Mouse (Mus musculus) stomach, postnatal 0 days (tissue): ENCODE data around the gene Dact2. TPM values are rescaled to one million over a fixed set of nuclear protein-coding genes. Genes with fewer than 3 reads are reported as not detected.

Experiments used
- ATAC-seq: fragments of 200-750 bp; cut with Nextera tagmentation; 2 replicates; pipeline ENCODE4 v1.8.0; 2017; ENCODE audit not compliant: low FRiP score, low TSS enrichment
- DNase-seq: peaks from one replicate; pipeline ENCODE4 v3.0.0-alpha.2; 2016; ENCODE audit warnings: low spot score
- H3K27ac ChIP-seq: fragments of 300-500 bp; sonication (generic); replicated peaks from 2 replicates; pipeline ENCODE4 v1.5.1; 2014; ENCODE audit warnings: mild to moderate bottlenecking, control low read depth
- H3K27me3 ChIP-seq: fragments of 300-500 bp; sonication (generic); 2 replicates; pipeline ENCODE4 v1.6.1; 2014; ENCODE audit warnings: low read length; ENCODE audit not compliant: control insufficient read depth, insufficient read depth
- H3K36me3 ChIP-seq: fragments of 300-500 bp; sonication (generic); 2 replicates; pipeline ENCODE4 v1.6.1; 2014; ENCODE audit warnings: low read length, mixed read lengths; ENCODE audit not compliant: control insufficient read depth, insufficient read depth
- H3K4me1 ChIP-seq: fragments of 300-500 bp; sonication (generic); replicated peaks from 2 replicates; pipeline ENCODE4 v1.6.1; 2014; ENCODE audit warnings: antibody characterized with exemption; ENCODE audit not compliant: control insufficient read depth, insufficient read depth
- H3K4me2 ChIP-seq: fragments of 300-500 bp; sonication (generic); replicated peaks from 2 replicates; pipeline ENCODE4 v1.6.1; 2014; ENCODE audit warnings: low read depth, mild to moderate bottlenecking, control low read depth, moderate library complexity
- H3K4me3 ChIP-seq: fragments of 300-500 bp; sonication (generic); 2 replicates; pipeline ENCODE4 v1.5.1; 2014; ENCODE audit warnings: low read depth, low read length, control low read depth
- H3K9ac ChIP-seq: fragments of 300-500 bp; sonication (generic); 2 replicates; pipeline ENCODE4 v1.6.1; 2014; ENCODE audit warnings: mild to moderate bottlenecking, low read length, control low read depth, mixed read lengths
- H3K9me3 ChIP-seq: fragments of 300-500 bp; sonication (generic); 2 replicates; pipeline ENCODE4 v1.6.1; 2016; ENCODE audit warnings: low read length; ENCODE audit not compliant: control insufficient read depth
- CTCF ChIP-seq: IDR thresholded peaks from 2 replicates; pipeline ENCODE4 v1.5.1; 2016; ENCODE audit warnings: antibody characterized with exemption, low read depth, mild to moderate bottlenecking, moderate library complexity
- EP300 ChIP-seq: optimal IDR thresholded peaks from 2 replicates; pipeline ENCODE3; 2016; ENCODE audit warnings: antibody characterized with exemption
- WGBS: fragments of 180-500 bp; shearing (Covaris S2); extraction: QIAGEN DNeasy Blood & Tissue Kit; methylation state at CpG from one replicate; pipeline ENCODE4 v1.1.7; 2014; 5-methylcytosine and 5-hydroxymethylcytosine counted together
- polyA plus RNA-seq: library from polyadenylated mRNA; unstranded; fragments of >200 nt; fragmentation: Nextera tagmentation; extraction: Ambion mirVana; gene quantifications from 2 replicates; pipeline ENCODE4 v1.2.1, GENCODE M21; 2015

Dact2 gene
- polyA plus RNA-seq, 1 experiment from 2014 or later = 1.8 TPM

DNA sequence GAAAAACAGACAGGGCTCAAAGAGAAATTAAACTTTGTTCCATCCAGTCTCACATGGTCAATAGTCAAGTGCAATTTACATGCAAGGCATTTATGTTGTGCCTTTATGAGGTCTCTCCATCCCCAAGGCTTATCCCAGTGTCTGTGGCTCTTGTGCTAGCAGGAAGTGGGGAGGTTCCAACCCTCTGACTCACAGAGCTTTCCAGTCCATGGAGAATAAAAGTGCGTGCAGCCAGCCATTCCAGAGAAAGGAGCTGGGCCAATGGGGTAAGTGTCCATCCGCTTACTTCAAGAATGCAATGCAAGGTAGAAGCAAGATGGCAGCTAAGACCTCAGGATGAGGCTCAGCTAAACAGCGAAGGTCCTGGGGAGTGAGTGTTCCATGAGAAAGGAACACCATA is 43.3 kb downstream of the Dact2 start:
- no peak overlapping the region for H3K27ac ChIP-seq
- H3K9ac ChIP-seq = no peak overlapping the region
- no peaks in the 10 kb centered on the region for H3K36me3 ChIP-seq
- no peak for ATAC-seq
- no peaks in the 10 kb centered on the region for H3K27me3 ChIP-seq
- H3K4me1 ChIP-seq = no peaks in the 10 kb centered on the region
- no peaks in the 10 kb centered on the region for H3K9me3 ChIP-seq
- no peak for TF ChIP-seq EP300
- TF ChIP-seq CTCF = no peak
- DNase-seq = no peak
- 90% methylated on average over 3 of the region's 3 CpGs for WGBS
- no peak overlapping the region for H3K4me3 ChIP-seq
- no peak overlapping the region for H3K4me2 ChIP-seq

DNA sequence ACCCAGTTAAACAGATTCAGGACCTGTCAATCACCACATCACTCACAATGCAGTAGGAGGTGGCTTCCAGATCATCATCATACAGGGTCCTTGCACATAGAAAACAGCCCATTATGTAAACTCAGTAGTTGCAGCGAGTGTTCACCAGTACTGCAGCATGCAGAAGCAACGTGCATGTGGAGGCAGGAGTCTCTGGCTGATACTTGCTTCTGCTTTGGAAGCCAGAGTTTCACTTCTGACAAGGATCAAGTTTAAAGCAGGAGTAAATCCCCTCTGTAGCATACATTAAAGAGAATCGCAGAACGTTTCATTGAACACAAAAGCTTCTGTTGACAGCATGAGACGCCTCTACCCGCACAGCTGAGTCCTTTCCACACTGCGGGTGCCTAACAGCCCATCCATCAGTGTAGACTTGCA is 46.3 kb downstream of the Dact2 start:
- ATAC-seq = no peak
- DNase-seq = no peak
- no peak for TF ChIP-seq EP300
- no peak for TF ChIP-seq CTCF
- Histone ChIP-seq H3K9ac (no peak overlapping the region), H3K27ac (no peak overlapping the region), H3K9me3 (no peaks in the 10 kb centered on the region), H3K4me2 (no peak overlapping the region), H3K27me3 (no peaks in the 10 kb centered on the region), H3K36me3 (no peaks in the 10 kb centered on the region), H3K4me1 (no peaks in the 10 kb centered on the region), H3K4me3 (no peak overlapping the region)
- 29% methylated on average over 7 of the region's 7 CpGs for WGBS

Other genes starting within 250 kb of the Dact2 start
- not detected in 2 replicates for gene Gm7356, start 200.6 kb downstream of the Dact2 start, polyA plus RNA-seq
- gene Gm7358, start 144.8 kb downstream of the Dact2 start, polyA plus RNA-seq = not detected in 2 replicates
- 58.6 and 59.2 TPM in 2 replicates for gene Smoc2, start 75.2 kb upstream of the Dact2 start, polyA plus RNA-seq